Mouse (Mus musculus): Measurements from ENCODE around the gene Cenpa. TPM values are rescaled to one million over a fixed set of nuclear protein-coding genes. Genes with fewer than 3 reads are reported as not detected.

Cenpa gene
- polyA plus RNA-seq, 1 experiment from 2014 or later = 160 TPM

DNA sequence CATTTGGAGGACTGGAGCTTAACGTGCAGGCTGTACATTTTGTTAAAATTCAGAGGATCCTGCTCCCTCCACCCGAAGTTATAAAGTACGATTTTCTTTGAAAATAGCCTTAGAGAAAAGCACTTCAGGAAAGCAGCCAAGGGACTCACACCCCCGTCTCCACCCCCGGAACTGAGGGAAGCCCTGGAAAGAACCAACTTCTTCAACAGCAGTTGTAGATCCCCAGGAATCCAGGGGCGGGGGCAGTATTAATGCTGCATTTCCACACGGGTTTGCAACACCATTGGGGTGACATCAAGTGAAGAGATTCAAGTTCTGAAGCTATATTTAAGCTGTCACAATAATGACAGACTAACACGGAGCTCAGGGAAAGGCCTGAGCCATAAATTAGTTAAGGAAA, 43.9 kb downstream of the Cenpa start:
- Histone ChIP-seq H3K4me3 (ENCODE audit: low read depth, low read length) (no peak overlapping the region), H3K9me3 (replicated peaks; ENCODE audit: control insufficient read depth, low read length) (no peaks in the 10 kb centered on the region), H3K36me3 (ENCODE audit: control insufficient read depth, insufficient read depth) (no peaks in the 10 kb centered on the region), H3K9ac (ENCODE audit: low read depth, low read length) (no peak overlapping the region), H3K27me3 (ENCODE audit: control insufficient read depth, insufficient read depth, low read depth, low read length) (peaks cover 55% of the 10 kb centered on the region), H3K4me2 (ENCODE audit: low read depth, low read length) (no peak overlapping the region), H3K27ac (ENCODE audit: low read length) (no peak overlapping the region), H3K4me1 (ENCODE audit: control insufficient read depth, low read depth, low read length) (peaks cover 11% of the 10 kb centered on the region; the same call in 1 of the 2 replicates)
- WGBS (ENCODE audit: insufficient replicate concordance) = 24% methylated on average over 8 of the region's 8 CpGs
- no peak for ATAC-seq (ENCODE audit: low read depth)

DNA sequence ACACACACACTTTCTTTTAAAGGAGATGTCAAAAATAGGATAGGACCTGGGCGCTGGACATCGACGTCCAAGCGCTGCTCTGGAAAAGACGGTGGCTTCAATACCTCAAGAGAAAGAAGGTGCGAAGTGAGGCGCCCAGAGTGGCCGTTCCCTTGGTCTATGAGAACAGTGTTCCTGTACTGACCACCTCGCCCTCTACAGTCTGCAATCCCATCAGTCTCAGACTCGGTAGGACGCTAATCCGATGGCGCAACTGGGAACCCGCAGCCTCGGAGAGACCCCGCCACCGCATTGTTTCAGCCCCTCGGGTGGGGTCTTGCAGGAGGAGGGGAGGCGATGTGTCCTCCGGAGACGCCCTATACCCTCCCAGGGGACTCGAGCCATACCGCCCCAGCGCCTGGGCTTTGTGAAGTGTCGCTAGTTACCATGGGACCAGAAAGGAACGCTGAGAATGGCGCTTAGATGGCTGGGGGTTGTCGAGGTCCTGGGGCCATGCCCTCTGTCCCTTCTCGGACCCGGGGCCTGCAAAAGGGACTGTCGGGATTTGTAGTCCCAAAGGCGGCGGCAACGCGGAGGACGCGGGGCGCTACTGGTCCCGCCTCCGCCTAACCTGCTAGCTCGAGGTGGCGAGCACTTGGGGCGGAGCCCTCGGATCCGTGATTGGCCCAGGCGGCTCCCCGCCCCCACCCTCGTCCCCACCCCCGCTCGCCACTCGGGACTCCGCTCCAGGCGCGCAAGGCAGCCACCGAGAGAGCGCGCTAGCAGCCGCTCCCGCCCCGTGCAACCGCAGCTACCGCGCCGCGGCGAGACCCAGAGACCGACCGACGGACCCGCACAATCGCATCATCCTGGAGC, 44.8 kb downstream of the Cenpa start, which contains the start of gene Dpysl5:
Dpysl5 (plus strand) TSS at position 418 of the 855 bp plus-strand sequence.
- Histone ChIP-seq H3K27ac (ENCODE audit: low read length) (no peak within 1 kb of the TSS), H3K9ac (ENCODE audit: low read depth, low read length) (peak within 1 kb of the TSS; percentile 22; the same call in 1 of the 2 replicates), H3K4me3 (ENCODE audit: low read depth, low read length) (peak within 1 kb of the TSS; percentile 51), H3K4me2 (ENCODE audit: low read depth, low read length) (peak within 1 kb of the TSS; percentile 68), H3K4me1 (ENCODE audit: control insufficient read depth, low read depth, low read length) (peaks cover 11% of the 10 kb centered on the region; the same call in 1 of the 2 replicates), H3K36me3 (ENCODE audit: control insufficient read depth, insufficient read depth) (no peaks in the 10 kb centered on the region), H3K9me3 (replicated peaks; ENCODE audit: control insufficient read depth, low read length) (no peaks in the 10 kb centered on the region), H3K27me3 (ENCODE audit: control insufficient read depth, insufficient read depth, low read depth, low read length) (peaks cover 61% of the 10 kb centered on the region)
- under 1% methylated on average over 71 of the region's 71 CpGs for WGBS (ENCODE audit: insufficient replicate concordance)
- ATAC-seq (ENCODE audit: low read depth) = peak; percentile 90

DNA sequence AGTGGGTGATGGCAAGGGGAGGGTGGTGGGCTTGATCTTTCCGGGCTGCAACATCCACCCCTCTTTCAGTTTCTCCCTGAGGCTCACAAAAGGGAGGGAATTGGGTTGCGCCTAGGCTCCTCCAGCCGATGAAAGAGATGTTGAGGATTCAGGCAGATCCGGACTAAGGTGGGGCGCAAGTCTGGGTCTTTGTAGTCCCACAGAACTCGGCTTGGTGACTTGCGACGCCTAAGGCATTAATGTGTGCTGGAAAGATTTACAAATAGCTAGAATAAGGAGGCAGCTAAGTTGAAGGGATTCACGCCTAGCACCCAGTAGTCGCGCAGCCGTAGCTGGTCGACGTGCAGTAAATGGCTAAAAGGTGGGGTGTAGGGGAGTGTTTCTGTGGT, 45.4 kb downstream of the Cenpa start:
- H3K9ac ChIP-seq (ENCODE audit: low read depth, low read length) = no peak overlapping the region; the same call in 1 of the 2 replicates
- peak; percentile 2; the same call in 1 of the 2 replicates for ATAC-seq (ENCODE audit: low read depth)
- H3K36me3 ChIP-seq (ENCODE audit: control insufficient read depth, insufficient read depth) = no peaks in the 10 kb centered on the region
- WGBS (ENCODE audit: insufficient replicate concordance) = 1% methylated on average over 14 of the region's 14 CpGs
- H3K4me3 ChIP-seq (ENCODE audit: low read depth, low read length) = peak overlapping the region; percentile 51
- H3K9me3 ChIP-seq (replicated peaks; ENCODE audit: control insufficient read depth, low read length) = no peaks in the 10 kb centered on the region
- H3K4me2 ChIP-seq (ENCODE audit: low read depth, low read length) = peak overlapping the region; percentile 68
- H3K4me1 ChIP-seq (ENCODE audit: control insufficient read depth, low read depth, low read length) = peaks cover 11% of the 10 kb centered on the region; the same call in 1 of the 2 replicates
- H3K27me3 ChIP-seq (ENCODE audit: control insufficient read depth, insufficient read depth, low read depth, low read length) = peaks cover 61% of the 10 kb centered on the region
- H3K27ac ChIP-seq (ENCODE audit: low read length) = no peak overlapping the region

DNA sequence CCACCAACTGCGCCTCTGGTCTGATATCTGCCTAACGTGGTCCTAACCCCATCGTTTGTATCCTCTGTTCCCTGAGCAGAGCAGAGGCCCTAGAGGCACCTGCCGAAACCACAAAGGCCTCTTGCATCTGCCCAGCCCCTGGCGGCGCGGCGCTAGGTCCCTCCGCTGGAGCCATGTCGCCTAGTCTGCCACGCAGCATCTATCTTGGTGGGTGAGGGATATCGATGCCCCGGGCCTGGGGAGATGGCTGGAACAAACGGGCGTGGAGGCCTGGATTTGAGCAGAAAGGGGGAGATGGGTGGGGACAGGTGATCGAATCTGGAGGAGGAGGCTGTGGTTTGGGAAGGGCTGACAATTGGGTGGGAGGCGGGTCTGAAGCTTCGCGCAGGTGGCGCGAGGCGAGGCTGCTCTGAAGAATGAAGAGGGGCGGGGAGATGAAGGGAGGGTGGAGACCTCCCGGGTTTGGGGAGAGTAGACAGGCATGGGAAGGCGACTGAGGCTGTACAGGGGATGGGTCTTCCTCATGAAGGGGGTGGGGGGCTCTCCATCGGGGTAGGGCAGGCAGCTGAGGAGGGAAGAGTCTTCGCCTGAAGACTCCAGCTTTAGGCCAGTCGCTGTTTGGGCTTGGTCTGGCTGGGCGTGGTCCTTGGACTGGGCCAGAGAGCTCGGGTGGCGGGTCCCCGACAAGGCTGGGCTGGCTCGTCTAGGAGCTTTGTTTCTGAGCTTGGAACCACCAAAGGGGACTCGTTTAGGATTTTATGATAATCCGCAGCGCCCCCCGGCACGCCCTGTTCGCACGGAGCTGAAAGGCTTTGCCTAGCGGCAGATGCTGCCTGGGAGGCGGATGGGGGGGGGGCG, 46.1 kb downstream of the Cenpa start:
- 2% methylated on average over 43 of the region's 43 CpGs for WGBS (ENCODE audit: insufficient replicate concordance)
- no peak overlapping the region for H3K9ac ChIP-seq (ENCODE audit: low read depth, low read length)
- H3K36me3 ChIP-seq (ENCODE audit: control insufficient read depth, insufficient read depth) = no peaks in the 10 kb centered on the region
- no peak overlapping the region for H3K27ac ChIP-seq (ENCODE audit: low read length)
- no peak for ATAC-seq (ENCODE audit: low read depth)
- H3K27me3 ChIP-seq (ENCODE audit: control insufficient read depth, insufficient read depth, low read depth, low read length) = peaks cover 61% of the 10 kb centered on the region
- peaks cover 11% of the 10 kb centered on the region; the same call in 1 of the 2 replicates for H3K4me1 ChIP-seq (ENCODE audit: control insufficient read depth, low read depth, low read length)
- H3K4me2 ChIP-seq (ENCODE audit: low read depth, low read length) = peak overlapping the region; percentile 68
- H3K4me3 ChIP-seq (ENCODE audit: low read depth, low read length) = peak overlapping the region; percentile 51
- no peaks in the 10 kb centered on the region for H3K9me3 ChIP-seq (replicated peaks; ENCODE audit: control insufficient read depth, low read length)

DNA sequence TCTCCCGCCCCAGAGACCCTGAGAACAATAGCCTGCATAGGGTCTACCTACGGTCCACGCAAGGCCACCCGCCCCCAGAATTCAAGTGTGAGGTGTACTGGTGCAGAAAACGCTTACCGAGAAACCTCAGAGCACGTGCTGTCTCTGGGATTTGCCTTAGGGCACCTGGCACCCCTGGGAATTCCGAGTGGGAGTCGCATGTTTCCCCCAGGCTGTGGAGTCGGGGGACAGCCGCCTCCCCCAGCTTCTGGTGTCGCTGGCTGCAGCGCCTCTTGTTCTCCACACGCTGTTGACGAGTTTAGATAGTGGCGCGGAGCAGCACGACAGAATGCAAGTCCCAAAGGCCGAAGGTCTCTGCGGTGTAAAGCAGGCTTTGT, 46.7 kb downstream of the Cenpa start:
- H3K4me1 ChIP-seq (ENCODE audit: control insufficient read depth, low read depth, low read length) = peaks cover 11% of the 10 kb centered on the region; the same call in 1 of the 2 replicates
- no peak overlapping the region for H3K9ac ChIP-seq (ENCODE audit: low read depth, low read length)
- no peak for ATAC-seq (ENCODE audit: low read depth)
- peak overlapping the region; percentile 68 for H3K4me2 ChIP-seq (ENCODE audit: low read depth, low read length)
- no peaks in the 10 kb centered on the region for H3K36me3 ChIP-seq (ENCODE audit: control insufficient read depth, insufficient read depth)
- H3K4me3 ChIP-seq (ENCODE audit: low read depth, low read length) = peak overlapping the region; percentile 17; the same call in 1 of the 2 replicates
- 2% methylated on average over 20 of the region's 20 CpGs for WGBS (ENCODE audit: insufficient replicate concordance)
- peaks cover 61% of the 10 kb centered on the region for H3K27me3 ChIP-seq (ENCODE audit: control insufficient read depth, insufficient read depth, low read depth, low read length)
- H3K9me3 ChIP-seq (replicated peaks; ENCODE audit: control insufficient read depth, low read length) = no peaks in the 10 kb centered on the region
- H3K27ac ChIP-seq (ENCODE audit: low read length) = no peak overlapping the region

DNA sequence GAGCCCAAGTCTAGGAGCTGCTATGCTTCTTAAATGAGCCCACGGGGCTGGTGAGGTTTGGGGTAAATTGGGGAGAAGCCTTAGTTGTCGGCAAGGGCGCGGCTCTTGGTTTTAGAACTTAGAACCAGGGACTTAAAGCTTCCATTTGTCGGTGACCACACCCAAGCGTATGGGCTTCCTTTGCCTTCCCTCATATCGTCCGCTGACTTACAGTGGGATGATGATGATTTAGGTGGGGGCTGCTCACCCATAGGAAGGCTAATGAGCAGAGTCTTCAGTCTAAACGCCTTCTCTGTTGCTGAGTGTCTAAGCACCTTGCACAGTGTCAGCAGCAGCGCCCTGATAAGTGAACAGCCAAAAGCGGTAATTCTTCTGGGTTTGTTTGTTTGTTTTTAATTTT, 47.1 kb downstream of the Cenpa start:
- Histone ChIP-seq H3K9ac (ENCODE audit: low read depth, low read length) (no peak overlapping the region), H3K27me3 (ENCODE audit: control insufficient read depth, insufficient read depth, low read depth, low read length) (peaks cover 61% of the 10 kb centered on the region), H3K9me3 (replicated peaks; ENCODE audit: control insufficient read depth, low read length) (no peaks in the 10 kb centered on the region)

DNA sequence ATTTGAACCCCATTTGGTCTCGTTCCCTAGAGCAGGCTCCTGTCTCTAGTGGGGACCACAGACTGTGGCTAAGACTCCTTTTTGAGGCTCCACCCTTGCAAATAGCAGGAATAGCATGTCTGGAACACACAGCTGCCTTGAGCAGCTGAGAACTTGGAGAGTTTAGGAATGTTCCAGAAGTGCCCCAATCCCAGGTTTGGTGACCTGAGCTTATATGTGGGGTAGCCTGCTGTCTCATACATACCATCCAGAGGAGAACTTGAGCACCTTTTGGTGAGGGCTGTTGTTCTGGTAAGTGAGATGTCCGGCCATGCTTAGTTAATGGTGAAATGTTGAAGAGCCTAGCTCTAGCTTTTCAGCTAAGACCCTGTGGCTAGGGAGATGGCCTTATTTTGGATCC, 49.7 kb downstream of the Cenpa start:
- Histone ChIP-seq H3K4me2 (ENCODE audit: low read depth, low read length) (no peak overlapping the region), H3K9me3 (replicated peaks; ENCODE audit: control insufficient read depth, low read length) (no peaks in the 10 kb centered on the region), H3K4me1 (ENCODE audit: control insufficient read depth, low read depth, low read length) (peaks cover 11% of the 10 kb centered on the region; the same call in 1 of the 2 replicates), H3K27me3 (ENCODE audit: control insufficient read depth, insufficient read depth, low read depth, low read length) (peaks cover 43% of the 10 kb centered on the region), H3K27ac (ENCODE audit: low read length) (no peak overlapping the region), H3K9ac (ENCODE audit: low read depth, low read length) (no peak overlapping the region), H3K4me3 (ENCODE audit: low read depth, low read length) (no peak overlapping the region), H3K36me3 (ENCODE audit: control insufficient read depth, insufficient read depth) (no peaks in the 10 kb centered on the region)
- 41% methylated on average over 2 of the region's 2 CpGs for whole genome bisulfite sequencing (ENCODE audit: insufficient replicate concordance)
- ATAC-seq (ENCODE audit: low read depth) = no peak

More for the DNA sequence above, 47.1 kb downstream of the Cenpa start:
- H3K4me3 ChIP-seq (ENCODE audit: low read depth, low read length) = no peak overlapping the region
- WGBS (ENCODE audit: insufficient replicate concordance) = 17% methylated on average over 11 of the region's 11 CpGs
- H3K4me1 ChIP-seq (ENCODE audit: control insufficient read depth, low read depth, low read length) = peaks cover 11% of the 10 kb centered on the region; the same call in 1 of the 2 replicates
- peak overlapping the region; percentile 68; the same call in 1 of the 2 replicates for H3K4me2 ChIP-seq (ENCODE audit: low read depth, low read length)
- ATAC-seq (ENCODE audit: low read depth) = no peak
- H3K27ac ChIP-seq (ENCODE audit: low read length) = no peak overlapping the region
- no peaks in the 10 kb centered on the region for H3K36me3 ChIP-seq (ENCODE audit: control insufficient read depth, insufficient read depth)

DNA sequence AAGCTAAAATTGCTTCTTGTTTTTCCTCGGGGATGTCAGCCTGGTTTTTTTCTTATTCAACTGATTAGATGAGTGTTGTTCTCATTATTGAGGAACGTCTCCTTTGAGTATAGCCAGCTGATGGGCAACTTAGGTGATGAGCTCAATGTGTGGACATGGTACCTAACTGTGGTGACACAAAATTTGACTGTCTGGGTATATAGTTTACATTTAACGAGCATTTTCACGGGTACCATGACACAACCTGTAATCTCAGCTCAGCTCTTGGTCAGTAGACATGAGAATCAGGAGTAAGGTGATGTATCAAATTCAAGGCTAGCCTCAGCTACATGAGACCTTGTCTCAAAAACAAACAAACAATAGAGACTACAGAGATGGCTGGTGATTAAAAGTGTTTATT, 50.9 kb downstream of the Cenpa start:
- H3K4me1 ChIP-seq (ENCODE audit: control insufficient read depth, low read depth, low read length) = 0 out of 2 replicates have a peak, but pooled peaks cover 3% of the 10 kb centered on the region
- no peak overlapping the region for H3K27ac ChIP-seq (ENCODE audit: low read length)
- no peak for ATAC-seq (ENCODE audit: low read depth)
- H3K4me2 ChIP-seq (ENCODE audit: low read depth, low read length) = no peak overlapping the region
- H3K4me3 ChIP-seq (ENCODE audit: low read depth, low read length) = no peak overlapping the region
- H3K36me3 ChIP-seq (ENCODE audit: control insufficient read depth, insufficient read depth) = no peaks in the 10 kb centered on the region
- WGBS (ENCODE audit: insufficient replicate concordance) = 57% methylated on average over 4 of the region's 4 CpGs
- peaks cover 31% of the 10 kb centered on the region for H3K27me3 ChIP-seq (ENCODE audit: control insufficient read depth, insufficient read depth, low read depth, low read length)
- no peak overlapping the region for H3K9ac ChIP-seq (ENCODE audit: low read depth, low read length)
- H3K9me3 ChIP-seq (replicated peaks; ENCODE audit: control insufficient read depth, low read length) = no peaks in the 10 kb centered on the region

Measured in liver, embryonic 16.5 days (tissue).